Mouse (Mus musculus): ENCODE results near the gene Ets1. TPM values are rescaled to one million over a fixed set of nuclear protein-coding genes. Genes with fewer than 3 reads are reported as not detected.

The Ets1 gene
- polyA plus RNA-seq, 1 experiment from 2014 or later, result 21.1 TPM

DNA sequence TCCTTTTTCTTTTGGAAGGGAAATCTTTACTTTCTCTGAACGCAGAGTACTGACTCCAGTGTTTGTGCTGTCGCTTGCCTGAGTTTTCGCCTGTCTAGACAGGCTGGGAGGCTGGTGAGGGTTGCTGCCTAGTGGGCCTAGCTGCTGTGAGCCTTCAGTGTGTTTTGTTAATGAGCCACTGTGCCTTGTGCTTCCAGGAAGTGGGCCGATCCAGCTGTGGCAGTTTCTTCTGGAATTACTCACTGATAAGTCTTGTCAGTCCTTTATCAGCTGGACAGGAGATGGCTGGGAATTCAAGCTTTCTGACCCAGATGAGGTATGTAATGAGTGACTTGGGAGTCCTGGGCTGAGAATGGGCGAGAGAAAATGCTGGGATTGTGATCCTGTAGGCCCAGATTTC is 116.6 kb downstream of the Ets1 start:
- Histone ChIP-seq H3K4me3 (replicated peaks) (no peak overlapping the region), H3K9ac (no peak overlapping the region), H3K4me1 (no peaks in the 10 kb centered on the region), H3K36me3 (replicated peaks) (no peaks in the 10 kb centered on the region), H3K4me2 (no peak overlapping the region), H3K9me3 (no peaks in the 10 kb centered on the region), H3K27ac (no peak overlapping the region), H3K27me3 (no peaks in the 10 kb centered on the region)
- 78% methylated on average over 5 of the region's 5 CpGs for WGBS
- ATAC-seq (ENCODE audit: low FRiP score), result no peak

DNA sequence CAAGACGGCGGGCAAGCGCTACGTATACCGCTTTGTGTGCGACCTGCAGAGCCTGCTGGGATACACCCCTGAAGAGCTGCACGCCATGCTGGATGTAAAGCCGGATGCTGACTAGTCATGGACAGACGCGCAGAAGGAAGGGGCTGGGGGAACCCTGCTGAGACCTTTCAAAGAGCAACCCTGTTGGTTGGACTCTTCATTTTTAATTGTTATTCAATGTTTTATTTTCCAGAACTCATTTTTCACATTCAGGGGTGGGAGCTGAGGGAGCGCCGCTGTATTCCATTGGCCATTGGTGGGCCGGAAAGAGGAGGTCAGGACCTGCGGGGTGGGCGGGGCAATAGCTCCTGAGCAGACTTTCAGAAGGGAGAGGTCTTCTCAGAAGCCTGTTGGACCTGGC is 118.3 kb downstream of the Ets1 start:
- no peak overlapping the region for H3K4me2 ChIP-seq
- ATAC-seq (ENCODE audit: low FRiP score), result no peak
- H3K9me3 ChIP-seq, result no peaks in the 10 kb centered on the region
- 94% methylated on average over 15 of the region's 15 CpGs for WGBS
- no peaks in the 10 kb centered on the region for H3K27me3 ChIP-seq
- no peaks in the 10 kb centered on the region for H3K36me3 ChIP-seq (replicated peaks)
- no peak overlapping the region for H3K4me3 ChIP-seq (replicated peaks)
- no peak overlapping the region for H3K27ac ChIP-seq
- H3K4me1 ChIP-seq, result no peaks in the 10 kb centered on the region
- H3K9ac ChIP-seq, result no peak overlapping the region

DNA sequence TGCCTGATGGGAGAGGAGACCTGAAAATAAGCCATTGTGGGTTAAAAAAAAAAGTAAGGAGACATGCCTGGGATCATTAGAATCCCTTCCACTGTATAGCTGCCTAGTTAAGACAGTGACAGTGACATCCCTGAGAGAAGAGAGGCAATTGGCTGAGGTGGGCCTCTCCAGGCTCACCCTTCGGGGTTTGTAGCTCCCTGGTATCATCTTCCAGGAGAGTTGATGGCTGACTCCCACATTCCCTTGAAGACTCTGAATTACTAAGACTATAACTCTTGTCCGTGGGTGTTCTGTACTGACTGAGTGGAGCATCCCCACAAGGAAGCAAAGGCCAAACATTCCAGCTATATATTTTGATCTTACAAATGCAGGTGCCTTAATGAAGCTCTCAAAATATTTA is 120.0 kb downstream of the Ets1 start:
- no peaks in the 10 kb centered on the region for H3K9me3 ChIP-seq
- no peaks in the 10 kb centered on the region for H3K4me1 ChIP-seq
- H3K36me3 ChIP-seq (replicated peaks), result no peaks in the 10 kb centered on the region
- no peaks in the 10 kb centered on the region for H3K27me3 ChIP-seq
- H3K9ac ChIP-seq, result no peak overlapping the region
- no peak overlapping the region for H3K4me3 ChIP-seq (replicated peaks)
- no peak for ATAC-seq (ENCODE audit: low FRiP score)
- H3K4me2 ChIP-seq, result no peak overlapping the region
- WGBS, result 89% methylated on average over 2 of the region's 2 CpGs
- no peak overlapping the region for H3K27ac ChIP-seq

DNA sequence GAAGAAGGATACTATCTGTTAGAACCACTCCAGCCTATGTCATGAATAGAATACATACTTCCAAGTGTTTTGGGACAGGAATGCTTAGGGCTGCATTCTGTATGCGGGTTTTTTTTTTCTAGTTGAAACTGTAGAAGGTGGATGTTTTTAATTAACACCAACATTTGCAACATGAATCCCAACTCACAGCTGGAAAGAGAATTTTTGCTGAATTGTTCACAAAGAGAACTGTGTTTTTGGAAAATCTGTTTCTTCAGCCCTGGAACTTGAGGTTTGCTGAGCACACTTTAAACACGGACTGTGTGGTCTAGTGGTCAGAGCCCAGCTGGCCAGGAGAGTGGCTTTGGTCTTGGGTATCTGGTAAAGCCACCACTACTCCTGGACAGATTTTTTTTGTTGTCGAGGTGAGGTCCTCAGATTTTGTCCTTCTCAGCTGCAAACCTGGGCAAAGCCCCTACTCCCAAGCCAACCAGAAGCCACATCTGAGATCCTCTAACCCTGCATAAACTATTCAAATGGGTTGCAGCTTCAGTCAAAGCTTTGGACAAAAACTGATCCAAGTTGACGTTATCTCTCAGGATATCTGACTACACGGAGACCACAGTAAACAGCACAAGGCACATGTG is 122.4 kb downstream of the Ets1 start:
- no peak overlapping the region for H3K4me3 ChIP-seq (replicated peaks)
- WGBS, result 86% methylated on average over 5 of the region's 5 CpGs
- H3K9ac ChIP-seq, result no peak overlapping the region
- no peaks in the 10 kb centered on the region for H3K27me3 ChIP-seq
- H3K27ac ChIP-seq, result no peak overlapping the region
- no peak overlapping the region for H3K4me2 ChIP-seq
- H3K4me1 ChIP-seq, result no peaks in the 10 kb centered on the region
- no peaks in the 10 kb centered on the region for H3K36me3 ChIP-seq (replicated peaks)
- no peak for ATAC-seq (ENCODE audit: low FRiP score)
- no peaks in the 10 kb centered on the region for H3K9me3 ChIP-seq

DNA sequence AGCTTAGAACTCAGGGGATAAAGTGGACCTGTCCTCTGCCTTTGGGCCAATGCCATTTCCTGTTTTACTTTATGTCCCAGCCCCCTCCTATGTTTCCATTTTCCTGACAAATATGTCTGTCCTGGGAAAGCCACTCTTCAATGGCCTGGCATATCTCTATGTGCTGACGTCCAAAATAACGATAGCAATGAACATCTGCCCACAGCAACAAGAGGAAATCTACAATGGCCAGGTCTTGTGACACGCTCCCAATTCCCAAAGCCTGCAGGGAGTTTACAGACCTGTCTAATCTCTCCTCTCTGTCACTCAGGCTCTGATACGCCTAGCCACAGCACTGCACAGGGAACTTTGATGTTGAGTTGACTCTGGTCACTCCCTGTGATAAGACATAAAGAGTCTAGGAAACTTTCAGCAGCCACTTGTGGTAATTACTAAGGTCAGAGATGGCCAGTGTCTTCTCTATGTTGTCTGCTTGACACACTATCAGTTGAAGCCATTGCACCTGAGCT is 124.7 kb downstream of the Ets1 start:
- no peak for ATAC-seq (ENCODE audit: low FRiP score)
- no peak overlapping the region for H3K4me2 ChIP-seq
- WGBS, result 86% methylated on average over 4 of the region's 4 CpGs

DNA sequence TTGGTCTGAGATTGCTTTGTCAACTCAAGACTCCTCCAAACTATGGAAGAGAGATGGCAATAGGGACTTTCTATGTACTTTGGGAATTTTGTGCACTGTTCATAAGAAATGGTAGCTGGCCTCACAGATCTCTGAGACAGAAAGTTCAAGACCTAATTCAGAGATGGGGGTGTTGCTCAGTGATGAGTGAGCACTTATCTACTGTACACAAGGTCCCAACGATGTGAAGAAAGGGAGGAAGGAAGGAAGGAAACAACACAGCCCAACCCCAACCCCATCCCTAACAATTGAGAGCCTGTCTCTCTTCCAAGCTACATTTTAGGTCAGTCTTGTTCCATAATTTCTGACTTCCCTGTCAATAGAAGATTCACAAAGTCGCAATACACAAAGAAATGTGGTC is 125.3 kb downstream of the Ets1 start:
- 78% methylated on average over 2 of the region's 2 CpGs for WGBS
- Histone ChIP-seq H3K9ac (no peak overlapping the region), H3K36me3 (replicated peaks) (no peaks in the 10 kb centered on the region), H3K9me3 (no peaks in the 10 kb centered on the region), H3K27me3 (no peaks in the 10 kb centered on the region), H3K4me1 (peaks cover 4% of the 10 kb centered on the region; the same call in 1 of the 2 replicates), H3K27ac (no peak overlapping the region), H3K4me2 (no peak overlapping the region), H3K4me3 (replicated peaks) (no peak overlapping the region)
- ATAC-seq (ENCODE audit: low FRiP score), result no peak

More for the DNA sequence above, 124.7 kb downstream of the Ets1 start:
- no peaks in the 10 kb centered on the region for H3K9me3 ChIP-seq
- H3K27me3 ChIP-seq, result no peaks in the 10 kb centered on the region
- no peak overlapping the region for H3K27ac ChIP-seq
- H3K9ac ChIP-seq, result no peak overlapping the region
- no peak overlapping the region for H3K4me3 ChIP-seq (replicated peaks)
- H3K4me1 ChIP-seq, result peaks cover 4% of the 10 kb centered on the region; the same call in 1 of the 2 replicates
- H3K36me3 ChIP-seq (replicated peaks), result no peaks in the 10 kb centered on the region

DNA sequence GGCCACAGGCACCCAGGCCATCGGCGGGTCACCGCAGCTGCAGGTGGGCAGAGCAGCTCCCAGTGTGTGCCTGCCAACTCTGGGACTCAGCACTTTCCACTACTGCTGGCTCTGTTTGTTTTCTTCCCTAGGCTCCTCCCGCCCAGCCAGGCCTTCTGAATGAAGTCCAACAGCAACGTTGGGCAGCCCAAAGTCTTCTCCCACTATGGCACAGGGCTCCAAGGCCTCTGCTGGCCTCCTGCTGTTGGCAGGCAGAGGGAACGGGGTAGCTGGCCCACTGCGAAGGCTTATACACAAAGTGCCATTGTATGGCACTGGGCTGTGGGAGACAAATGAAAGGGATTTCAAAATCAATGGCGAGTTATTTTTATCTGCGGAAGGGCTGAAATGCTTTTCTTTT is 128.4 kb downstream of the Ets1 start:
- Histone ChIP-seq H3K27ac (no peak overlapping the region), H3K4me1 (peaks cover 4% of the 10 kb centered on the region; the same call in 1 of the 2 replicates), H3K9ac (no peak overlapping the region), H3K4me3 (replicated peaks) (no peak overlapping the region), H3K9me3 (no peaks in the 10 kb centered on the region), H3K27me3 (no peaks in the 10 kb centered on the region), H3K4me2 (no peak overlapping the region), H3K36me3 (replicated peaks) (no peaks in the 10 kb centered on the region)
- no peak for ATAC-seq (ENCODE audit: low FRiP score)
- WGBS, result 60% methylated on average over 9 of the region's 9 CpGs

DNA sequence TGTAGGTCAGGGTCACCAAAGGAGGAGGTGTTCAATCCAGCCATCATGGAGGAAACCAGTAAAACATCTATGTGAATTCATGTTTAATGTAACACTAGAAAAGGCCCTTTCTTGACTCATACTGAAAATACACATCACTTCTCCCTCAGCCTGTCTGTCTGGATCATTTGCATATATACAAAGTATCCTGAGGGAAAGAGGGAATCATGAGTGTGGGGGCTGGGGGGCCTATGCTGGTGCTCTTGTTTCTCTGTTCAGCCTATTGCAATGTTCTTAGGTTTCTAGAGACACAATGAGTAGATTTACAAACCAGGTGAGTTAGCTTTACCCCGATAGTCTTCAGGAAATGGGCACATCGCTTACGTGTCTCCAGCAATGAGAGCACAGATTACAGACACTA is 129.1 kb downstream of the Ets1 start:
- Histone ChIP-seq H3K36me3 (replicated peaks) (no peaks in the 10 kb centered on the region), H3K4me1 (peaks cover 4% of the 10 kb centered on the region; the same call in 1 of the 2 replicates), H3K9ac (no peak overlapping the region), H3K27ac (no peak overlapping the region), H3K27me3 (no peaks in the 10 kb centered on the region), H3K9me3 (no peaks in the 10 kb centered on the region), H3K4me2 (no peak overlapping the region), H3K4me3 (replicated peaks) (no peak overlapping the region)
- ATAC-seq (ENCODE audit: low FRiP score), result no peak
- 93% methylated on average over 3 of the region's 3 CpGs for WGBS

DNA sequence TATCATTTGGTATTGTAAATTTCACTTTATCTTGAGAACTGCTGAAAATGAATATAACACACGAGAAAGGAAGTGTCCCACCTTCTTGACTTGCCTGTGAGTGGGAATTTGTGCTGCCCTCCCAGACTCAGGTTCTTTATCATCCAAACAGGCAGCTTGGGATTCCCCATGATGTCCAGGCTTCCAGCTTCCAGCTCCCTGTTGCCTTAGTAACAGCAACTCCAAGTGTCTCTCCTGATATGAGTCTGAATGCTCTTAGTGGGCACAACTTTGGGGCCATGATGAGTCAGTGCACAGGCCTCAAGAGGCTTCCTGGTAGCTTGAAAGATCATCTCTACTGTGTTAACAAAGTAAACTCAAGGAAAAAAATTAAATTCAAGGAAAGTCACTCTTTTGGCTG is 142.8 kb downstream of the Ets1 start:
- Histone ChIP-seq H3K4me2 (no peak overlapping the region), H3K9me3 (no peaks in the 10 kb centered on the region), H3K9ac (no peak overlapping the region), H3K36me3 (replicated peaks) (no peaks in the 10 kb centered on the region), H3K4me3 (replicated peaks) (no peak overlapping the region), H3K27me3 (no peaks in the 10 kb centered on the region), H3K27ac (no peak overlapping the region), H3K4me1 (no peaks in the 10 kb centered on the region)
- ATAC-seq (ENCODE audit: low FRiP score), result no peak
- WGBS, result 79% methylated on average over 1 of the region's 1 CpGs

DNA sequence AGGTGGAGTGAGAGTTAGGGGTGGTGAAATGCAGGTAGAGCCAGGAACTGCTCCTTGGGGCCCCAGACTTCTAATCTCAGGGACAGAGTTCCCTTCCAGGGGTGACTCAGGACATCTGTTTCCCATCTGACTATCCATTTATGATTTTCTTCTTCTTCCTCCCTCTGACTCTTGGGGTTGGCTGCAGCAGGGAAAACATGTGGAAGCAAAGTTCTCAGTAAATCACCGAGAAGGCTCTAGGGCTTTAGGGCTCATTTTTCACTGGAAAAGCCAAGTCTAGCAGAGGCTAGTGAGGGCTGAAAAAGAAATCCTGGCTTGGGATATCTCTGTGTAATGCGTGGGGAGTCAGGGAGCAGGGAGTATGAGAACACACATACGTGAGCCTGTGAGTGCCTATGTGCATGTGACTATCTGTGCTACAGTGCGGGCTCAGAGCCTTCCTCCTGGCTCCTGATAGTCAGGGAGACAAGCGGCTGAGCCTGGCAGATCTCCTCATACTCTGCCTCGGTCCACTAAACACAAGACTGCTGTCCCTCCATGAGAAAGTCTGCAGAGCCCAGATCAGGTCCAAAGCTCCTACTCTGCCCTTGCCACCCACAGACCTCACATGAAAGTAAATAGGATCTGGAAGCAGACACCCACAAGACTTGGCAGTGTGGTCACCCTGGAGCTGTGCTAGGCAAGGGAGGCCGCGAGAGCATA is 146.5 kb downstream of the Ets1 start:
- H3K9ac ChIP-seq, result no peak overlapping the region
- no peak for ATAC-seq (ENCODE audit: low FRiP score)
- no peak overlapping the region for H3K4me2 ChIP-seq
- no peaks in the 10 kb centered on the region for H3K27me3 ChIP-seq
- H3K36me3 ChIP-seq (replicated peaks), result no peaks in the 10 kb centered on the region
- whole genome bisulfite sequencing, result 82% methylated on average over 8 of the region's 8 CpGs
- no peak overlapping the region for H3K27ac ChIP-seq
- peaks cover 4% of the 10 kb centered on the region for H3K4me1 ChIP-seq
- no peaks in the 10 kb centered on the region for H3K9me3 ChIP-seq
- H3K4me3 ChIP-seq (replicated peaks), result no peak overlapping the region

DNA sequence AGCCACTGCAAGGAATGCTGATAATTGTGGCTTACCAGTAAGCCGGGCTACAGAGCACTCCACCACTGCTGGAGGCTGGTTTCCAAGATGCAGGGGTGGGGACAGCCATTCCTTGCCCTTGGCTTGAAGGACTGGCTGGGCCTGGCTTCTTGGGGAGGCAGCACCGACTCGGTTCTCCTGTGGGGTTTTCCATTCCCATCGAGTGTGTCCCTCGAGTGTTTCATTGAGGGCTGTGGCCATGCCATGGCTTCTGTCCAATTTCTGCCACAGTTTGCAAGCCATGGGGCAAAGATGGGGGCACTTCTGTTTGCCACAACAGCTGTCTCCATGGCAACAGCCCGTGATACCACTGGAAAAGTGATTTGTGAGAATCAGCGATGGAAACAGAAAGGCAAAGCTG is 151.1 kb downstream of the Ets1 start:
- WGBS, result 83% methylated on average over 7 of the region's 7 CpGs

DNA sequence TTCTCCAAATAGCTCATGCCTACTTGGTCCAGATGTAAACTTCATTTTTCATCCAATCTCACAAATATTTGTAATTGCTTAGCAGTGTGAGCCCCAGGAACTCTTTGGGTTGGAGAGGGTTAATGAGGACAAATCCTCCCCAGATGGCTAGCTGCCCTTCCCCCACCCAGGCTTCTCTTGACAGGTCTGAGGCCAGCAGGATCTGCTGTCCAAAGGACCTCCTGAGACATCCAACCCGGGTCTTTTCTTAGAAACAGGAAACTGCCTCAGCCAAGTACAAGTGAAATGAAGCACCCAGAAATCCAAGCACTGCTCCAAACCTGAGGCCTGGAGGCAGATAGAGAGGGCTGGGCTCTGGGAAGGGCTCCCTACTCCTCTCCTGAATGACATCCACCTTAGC is 151.6 kb downstream of the Ets1 start:
- no peaks in the 10 kb centered on the region for H3K36me3 ChIP-seq (replicated peaks)
- H3K9ac ChIP-seq, result no peak overlapping the region
- no peaks in the 10 kb centered on the region for H3K27me3 ChIP-seq
- WGBS, result 22% methylated on average over 1 of the region's 1 CpGs
- no peak for ATAC-seq (ENCODE audit: low FRiP score)
- H3K4me1 ChIP-seq, result peaks cover 7% of the 10 kb centered on the region
- no peak overlapping the region for H3K4me3 ChIP-seq (replicated peaks)
- H3K9me3 ChIP-seq, result no peaks in the 10 kb centered on the region
- H3K27ac ChIP-seq, result no peak overlapping the region
- no peak overlapping the region for H3K4me2 ChIP-seq

More for the DNA sequence above, 151.1 kb downstream of the Ets1 start:
- Histone ChIP-seq H3K27me3 (no peaks in the 10 kb centered on the region), H3K4me2 (no peak overlapping the region), H3K9ac (no peak overlapping the region), H3K9me3 (no peaks in the 10 kb centered on the region), H3K36me3 (replicated peaks) (no peaks in the 10 kb centered on the region), H3K27ac (no peak overlapping the region), H3K4me3 (replicated peaks) (no peak overlapping the region), H3K4me1 (peaks cover 7% of the 10 kb centered on the region)
- ATAC-seq (ENCODE audit: low FRiP score), result no peak

DNA sequence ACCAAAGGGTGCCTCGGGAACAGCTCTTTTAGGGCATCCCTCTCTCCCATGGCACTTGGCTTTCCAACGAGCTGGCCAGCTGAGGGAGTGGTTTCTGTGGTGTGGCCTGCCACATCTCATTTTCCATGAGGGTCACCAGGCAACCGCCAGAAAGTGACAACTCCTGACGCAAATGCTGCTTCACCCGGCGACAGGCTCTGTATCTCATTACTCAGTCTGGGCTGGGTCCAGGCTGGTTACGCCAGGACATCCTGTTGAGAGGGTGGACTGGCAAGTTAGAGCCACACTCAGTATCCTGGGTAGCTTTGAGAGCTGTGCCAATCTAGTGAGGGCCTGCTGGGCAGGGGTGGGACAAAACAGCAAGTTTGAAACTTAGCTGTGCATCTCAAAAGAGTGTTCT is 153.3 kb downstream of the Ets1 start:
- WGBS, result 81% methylated on average over 7 of the region's 7 CpGs
- no peaks in the 10 kb centered on the region for H3K36me3 ChIP-seq (replicated peaks)
- H3K27ac ChIP-seq, result no peak overlapping the region
- H3K4me1 ChIP-seq, result peaks cover 7% of the 10 kb centered on the region
- no peak overlapping the region for H3K4me3 ChIP-seq (replicated peaks)
- no peak overlapping the region for H3K9ac ChIP-seq
- no peak overlapping the region for H3K4me2 ChIP-seq
- H3K9me3 ChIP-seq, result no peaks in the 10 kb centered on the region
- H3K27me3 ChIP-seq, result no peaks in the 10 kb centered on the region
- no peak for ATAC-seq (ENCODE audit: low FRiP score)
